ENCODE assay signal across 9 mouse cellular contexts in the genomic region with DNA sequence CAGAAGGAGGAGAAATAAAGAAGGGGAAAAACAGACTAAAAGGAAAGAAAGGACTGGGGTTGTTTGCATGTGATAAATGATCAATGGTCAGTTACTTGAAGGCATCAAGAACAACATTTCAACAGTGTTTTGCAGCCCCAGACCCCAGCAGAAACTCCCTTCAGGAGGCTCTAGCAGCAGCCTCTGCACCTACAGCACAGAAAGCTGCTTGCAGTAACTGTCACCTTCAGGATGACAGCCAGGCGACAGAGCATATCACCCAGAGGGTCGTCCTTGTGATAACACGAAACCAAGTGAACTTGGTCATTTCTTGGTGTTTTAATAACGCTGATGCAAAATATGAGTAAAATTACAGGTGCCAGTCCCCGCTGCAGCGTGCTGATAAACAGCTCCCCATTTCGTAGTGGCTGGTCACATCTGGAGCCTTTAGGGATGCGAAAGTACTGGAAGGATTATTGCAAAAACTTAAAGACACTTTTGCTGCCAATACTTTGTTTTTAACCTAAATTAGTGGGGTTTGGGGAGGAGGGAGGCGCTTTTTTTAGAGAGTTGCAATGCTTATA. TPM values are rescaled to one million over a fixed set of nuclear protein-coding genes. Genes with fewer than 3 reads are reported as not detected.
DNase-seq lines count a peak whose midpoint lies in the region; ATAC-seq lines count a peak whose summit lies in the region.
"Had no signal": no experiment of that assay in that cellular context is flagged by ENCODE, and none has a peak within 500 bp of the region (broad histone marks: within the 10 kb centered on the region; RNA-seq: fewer than 3 reads in every experiment).

No protein-coding gene starts in this region.

- no peak overlapping the region for H3K4me3 ChIP-seq in forebrain, embryonic 13.5 days
- H3K4me3 ChIP-seq: liver, embryonic 15.5 days had no signal

- H3K9ac ChIP-seq in forebrain, embryonic 13.5 days = no peak overlapping the region
- H3K9ac ChIP-seq: liver, embryonic 15.5 days had no signal

- H3K27ac ChIP-seq in forebrain, embryonic 13.5 days = no peak overlapping the region; the same call in 1 of the 2 replicates
- H3K27ac ChIP-seq: liver, embryonic 15.5 days had no signal

- no peaks in the 10 kb centered on the region for H3K9me3 ChIP-seq in forebrain, embryonic 13.5 days (replicated peaks)
- H3K9me3 ChIP-seq: liver, embryonic 15.5 days had no signal

- ATAC-seq in forebrain, embryonic 13.5 days = peak; percentile 51; the same call in 1 of the 2 replicates
- ATAC-seq in megakaryocyte, adult 5-6 weeks (ENCODE audit: poor library complexity, severe bottlenecking) = peak; percentile 78

- WGBS in forebrain, embryonic 13.5 days = 31% methylated on average over 9 of the region's 9 CpGs

- DNase-seq in B cell, adult 2 months = peak; percentile 12 to 28
- peak; percentile 87 for DNase-seq in adrenal gland, postnatal 14 days
- DNase-seq in heart, postnatal 36 days = peak; percentile 73 to 77
- peak; percentile 33 to 67 for DNase-seq in left cerebral cortex, postnatal 14 days (ENCODE audit: low spot score in 2 of 2)
- peak; percentile 40 for DNase-seq in right cerebral cortex, postnatal 4 days
- DNase-seq in cerebellum, adult 11 months = no peak

- no peaks in the 10 kb centered on the region for H3K36me3 ChIP-seq in forebrain, embryonic 13.5 days (ENCODE audit: poor library complexity, severe bottlenecking)
- H3K36me3 ChIP-seq: liver, embryonic 15.5 days had no signal

- no peaks in the 10 kb centered on the region for H3K27me3 ChIP-seq in forebrain, embryonic 13.5 days
- H3K27me3 ChIP-seq: liver, embryonic 15.5 days had no signal

- intact Hi-C loops in heart, postnatal 36 days (cut with DNase I) = loop anchor here (1.0 to 2.0 kb wide), 2 partner anchors 37 to 50 kb away; no protein-coding TSS in a partner anchor
- intact Hi-C loops in left cerebral cortex, postnatal 14 days (cut with DNase I) = loop anchor here (1.0 kb wide), 1 partner anchor 50 kb away; no protein-coding TSS in a partner anchor

- H3K4me2 ChIP-seq in forebrain, embryonic 13.5 days = no peak overlapping the region; the same call in 1 of the 2 replicates
- H3K4me2 ChIP-seq: liver, embryonic 15.5 days had no signal

- H3K4me1 ChIP-seq in forebrain, embryonic 13.5 days = peaks cover 17% of the 10 kb centered on the region

RNA-seq across cellular contexts. Expression of a gene that starts 38.6 kb away (rescaled TPM):
- 30.0 and 37.7 TPM in 2 replicates for total RNA-seq in adrenal gland, postnatal 14 days (2021)
- 202 and 241 TPM in 2 replicates for polyA plus RNA-seq in forebrain, embryonic 13.5 days (2015; fragmentation: Nextera tagmentation; extraction: Ambion mirVana)
- 10 to 100 TPM; 43.7 TPM for total RNA-seq in heart, postnatal 36 days (2021)
- 100 to 1,000 TPM; 133 to 148 TPM for total RNA-seq in left cerebral cortex, postnatal 14 days (2021)
- total RNA-seq in megakaryocyte, adult 5-6 weeks (2015) = 44.8 and 48.9 TPM in 2 replicates
- total RNA-seq in megakaryocyte, adult 5-6 weeks (2017) = 30.6 and 34.8 TPM in 2 replicates
